8 mouse cellular contexts compared by ENCODE assay signal in the genomic region with DNA sequence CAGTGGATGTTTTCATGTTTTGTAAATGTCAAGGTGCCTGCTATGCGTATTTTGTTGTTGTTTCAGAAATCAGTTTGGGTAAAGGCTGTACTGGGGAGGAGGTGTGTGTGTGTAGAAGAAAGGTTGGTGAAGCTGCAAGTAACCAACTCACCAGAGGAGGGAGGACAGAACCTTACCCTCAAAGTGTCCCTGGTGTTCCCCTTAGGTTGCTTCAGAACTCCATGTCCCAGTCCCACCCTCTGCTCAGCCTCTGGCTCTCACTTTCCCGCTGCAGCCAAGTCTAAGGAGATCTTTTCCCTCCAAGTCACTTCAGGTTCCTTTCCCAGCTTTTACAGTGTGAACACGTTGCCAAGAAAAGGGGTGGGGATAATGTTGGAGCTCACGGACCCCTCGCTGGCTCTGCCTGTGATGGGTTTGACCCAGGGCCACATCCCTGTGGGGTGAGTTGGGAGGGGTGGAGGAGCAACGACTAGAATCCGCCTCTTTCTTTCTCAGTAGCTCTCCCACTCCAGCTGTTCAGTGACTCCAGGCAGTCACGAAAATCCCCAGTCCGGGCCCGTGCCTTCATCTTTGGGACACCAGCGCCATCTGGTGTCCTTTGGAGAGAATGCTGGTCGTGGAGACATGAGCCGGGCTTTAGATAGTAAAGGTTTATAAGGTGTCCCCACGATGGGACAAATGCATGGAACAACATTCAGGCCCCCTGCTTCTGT. TPM values are rescaled to one million over a fixed set of nuclear protein-coding genes. Genes with fewer than 3 reads are reported as not detected.
DNase-seq lines count a peak whose midpoint lies in the region; ATAC-seq and TF ChIP-seq lines count a peak whose summit lies in the region.

No protein-coding gene starts in this region.

- peaks cover 82% of the 10 kb centered on the region for H3K27me3 ChIP-seq in E14TG2a.4 (ENCODE audit: insufficient read depth, low read length)
- peaks cover 2% of the 10 kb centered on the region; the same call in 1 of the 2 replicates for H3K27me3 ChIP-seq in forebrain, embryonic 11.5 days (ENCODE audit: control insufficient read depth, insufficient read depth, low read length)
- H3K27me3 ChIP-seq in heart, embryonic 16.5 days (ENCODE audit: control insufficient read depth, insufficient read depth, low read length): peaks cover 38% of the 10 kb centered on the region
- H3K27me3 ChIP-seq in liver, embryonic 12.5 days (replicated peaks): peaks cover 82% of the 10 kb centered on the region
- no peaks in the 10 kb centered on the region for H3K27me3 ChIP-seq in stomach, postnatal 0 days (ENCODE audit: control insufficient read depth, insufficient read depth, low read length)

- TF ChIP-seq CTCF in E14TG2a.4 (conservative IDR thresholded peaks at IDR 0.05; ENCODE audit: low read length): peak; percentile 64
- TF ChIP-seq CTCF in stomach, postnatal 0 days (IDR thresholded peaks at IDR 0.05; ENCODE audit: low read depth): peak; percentile 96

- WGBS in forebrain, embryonic 11.5 days: 7% methylated on average over 14 of the region's 14 CpGs
- WGBS in heart, embryonic 16.5 days: 7% methylated on average over 14 of the region's 14 CpGs
- 7% methylated on average over 14 of the region's 14 CpGs for WGBS in liver, embryonic 12.5 days (ENCODE audit: insufficient replicate concordance)
- WGBS in stomach, postnatal 0 days: 7% methylated on average over 14 of the region's 14 CpGs

- peak; percentile 70 for DNase-seq in c-Kit-positive CD71-negative TER-119-negative erythroid progenitor cells, embryonic 14.5 days (ENCODE audit: low read depth)
- peak; percentile 88 for DNase-seq in forebrain, embryonic 11.5 days (ENCODE audit: low spot score)
- peak; percentile 89 for DNase-seq in kidney, postnatal 10 days
- DNase-seq in neural tube, embryonic 10.5 days (ENCODE audit: extremely low spot score, low spot score): peak; percentile 90
- peak; percentile 84 for DNase-seq in stomach, postnatal 0 days (ENCODE audit: low spot score)

- H3K4me1 ChIP-seq in E14TG2a.4 (replicated peaks; ENCODE audit: low read depth, low read length): peaks cover 12% of the 10 kb centered on the region
- H3K4me1 ChIP-seq in forebrain, embryonic 11.5 days (replicated peaks; ENCODE audit: control insufficient read depth, insufficient read depth, low read length): peaks cover 3% of the 10 kb centered on the region; the same call in 1 of the 2 replicates
- peaks cover 4% of the 10 kb centered on the region for H3K4me1 ChIP-seq in heart, embryonic 16.5 days (ENCODE audit: control insufficient read depth, insufficient read depth, low read length)
- H3K4me1 ChIP-seq in liver, embryonic 12.5 days: peaks cover 43% of the 10 kb centered on the region
- H3K4me1 ChIP-seq in stomach, postnatal 0 days (replicated peaks; ENCODE audit: control insufficient read depth, insufficient read depth): no peaks in the 10 kb centered on the region

- no peak overlapping the region for H3K4me2 ChIP-seq in forebrain, embryonic 11.5 days (ENCODE audit: low read depth, low read length, severe bottlenecking)
- no peak overlapping the region for H3K4me2 ChIP-seq in heart, embryonic 16.5 days (ENCODE audit: low read depth, low read length)
- 0 out of 2 replicates have a peak overlapping the region, but pooled peaks have one; percentile 7 for H3K4me2 ChIP-seq in liver, embryonic 12.5 days
- 0 out of 2 replicates have a peak overlapping the region, but pooled peaks have one; percentile 17 for H3K4me2 ChIP-seq in stomach, postnatal 0 days (replicated peaks; ENCODE audit: low read depth)

- 0 out of 2 replicates have a peak, but pooled peaks cover 2% of the 10 kb centered on the region for H3K9me3 ChIP-seq in E14TG2a.4 (ENCODE audit: low read length)
- no peaks in the 10 kb centered on the region for H3K9me3 ChIP-seq in forebrain, embryonic 11.5 days (ENCODE audit: control insufficient read depth, low read length)
- H3K9me3 ChIP-seq in heart, embryonic 16.5 days (replicated peaks; ENCODE audit: control insufficient read depth, low read length): no peaks in the 10 kb centered on the region
- H3K9me3 ChIP-seq in liver, embryonic 12.5 days (replicated peaks): no peaks in the 10 kb centered on the region
- no peaks in the 10 kb centered on the region for H3K9me3 ChIP-seq in stomach, postnatal 0 days (ENCODE audit: control insufficient read depth, low read length)

- TF ChIP-seq EP300 in stomach, postnatal 0 days (optimal IDR thresholded peaks at IDR 0.05): no peak

- H3K36me3 ChIP-seq in E14TG2a.4 (ENCODE audit: insufficient read depth, low read length): 0 out of 2 replicates have a peak, but pooled peaks cover under 1% of the 10 kb centered on the region
- H3K36me3 ChIP-seq in forebrain, embryonic 11.5 days (ENCODE audit: control insufficient read depth, insufficient read depth, low read length): no peaks in the 10 kb centered on the region
- H3K36me3 ChIP-seq in heart, embryonic 16.5 days (ENCODE audit: control insufficient read depth, insufficient read depth): no peaks in the 10 kb centered on the region
- no peaks in the 10 kb centered on the region for H3K36me3 ChIP-seq in liver, embryonic 12.5 days
- no peaks in the 10 kb centered on the region for H3K36me3 ChIP-seq in stomach, postnatal 0 days (ENCODE audit: control insufficient read depth, insufficient read depth, low read length)

- no peak overlapping the region for H3K27ac ChIP-seq in forebrain, embryonic 11.5 days (ENCODE audit: low read depth, low read length)
- H3K27ac ChIP-seq in heart, embryonic 16.5 days (ENCODE audit: low read length): no peak overlapping the region
- H3K27ac ChIP-seq in liver, embryonic 12.5 days: no peak overlapping the region
- H3K27ac ChIP-seq in stomach, postnatal 0 days (replicated peaks): no peak overlapping the region

- H3K9ac ChIP-seq in forebrain, embryonic 11.5 days (ENCODE audit: low read length): no peak overlapping the region; the same call in 1 of the 2 replicates
- H3K9ac ChIP-seq in heart, embryonic 16.5 days (ENCODE audit: low read length): peak overlapping the region; percentile 16; the same call in 1 of the 2 replicates
- no peak overlapping the region for H3K9ac ChIP-seq in liver, embryonic 12.5 days
- H3K9ac ChIP-seq in stomach, postnatal 0 days (ENCODE audit: low read length): no peak overlapping the region

- H3K4me3 ChIP-seq in E14TG2a.4 (replicated peaks; ENCODE audit: low read length): no peak overlapping the region
- H3K4me3 ChIP-seq in forebrain, embryonic 11.5 days (ENCODE audit: low read depth, low read length): no peak overlapping the region
- H3K4me3 ChIP-seq in heart, embryonic 16.5 days (ENCODE audit: low read length): no peak overlapping the region
- no peak overlapping the region for H3K4me3 ChIP-seq in liver, embryonic 12.5 days
- H3K4me3 ChIP-seq in stomach, postnatal 0 days (ENCODE audit: low read depth, low read length): no peak overlapping the region

- peak; percentile 80 for ATAC-seq in forebrain, embryonic 11.5 days (replicated peaks; ENCODE audit: low FRiP score)
- peak; percentile 63; the same call in 1 of the 2 replicates for ATAC-seq in heart, embryonic 16.5 days (replicated peaks; ENCODE audit: extremely low read depth, insufficient read depth, low FRiP score)
- ATAC-seq in liver, embryonic 12.5 days: no peak
- peak; percentile 76 for ATAC-seq in stomach, postnatal 0 days (ENCODE audit: low FRiP score, low TSS enrichment)

RNA-seq across cellular contexts. Expression of a gene that starts 11.7 kb away (rescaled TPM):
- polyA plus RNA-seq in forebrain, embryonic 11.5 days (2014; fragmentation: Nextera tagmentation; extraction: Ambion mirVana): 21.3 and 23.3 TPM in 2 replicates
- 23.9 and 27.0 TPM in 2 replicates for polyA plus RNA-seq in heart, embryonic 16.5 days (2015; fragmentation: Nextera tagmentation; extraction: Ambion mirVana)
- polyA plus RNA-seq in liver, embryonic 12.5 days (2016; fragmentation: Nextera tagmentation; extraction: Ambion mirVana): 13.0 and 14.5 TPM in 2 replicates
- polyA plus RNA-seq in stomach, postnatal 0 days (2015; fragmentation: Nextera tagmentation; extraction: Ambion mirVana): 24.6 and 25.2 TPM in 2 replicates

RNA-seq across cellular contexts. Expression of a gene that starts 12.0 kb away (rescaled TPM):
- polyA plus RNA-seq in forebrain, embryonic 11.5 days (2014; fragmentation: Nextera tagmentation; extraction: Ambion mirVana): 8.9 and 9.4 TPM in 2 replicates
- polyA plus RNA-seq in heart, embryonic 16.5 days (2015; fragmentation: Nextera tagmentation; extraction: Ambion mirVana): 0.60 and 0.69 TPM in 2 replicates
- polyA plus RNA-seq in liver, embryonic 12.5 days (2016; fragmentation: Nextera tagmentation; extraction: Ambion mirVana): 0.18 and 0.20 TPM in 2 replicates
- 1.4 and 1.7 TPM in 2 replicates for polyA plus RNA-seq in stomach, postnatal 0 days (2015; fragmentation: Nextera tagmentation; extraction: Ambion mirVana)

RNA-seq across cellular contexts. Expression of a gene that starts 17.1 kb away (rescaled TPM):
- 0.61 TPM in 2 replicates for polyA plus RNA-seq in forebrain, embryonic 11.5 days (2014; fragmentation: Nextera tagmentation; extraction: Ambion mirVana)
- polyA plus RNA-seq in heart, embryonic 16.5 days (2015; fragmentation: Nextera tagmentation; extraction: Ambion mirVana): 0.08 and 0.27 TPM in 2 replicates
- polyA plus RNA-seq in liver, embryonic 12.5 days (2016; fragmentation: Nextera tagmentation; extraction: Ambion mirVana): 0.83 and 1.3 TPM in 2 replicates
- 0.55 and 0.63 TPM in 2 replicates for polyA plus RNA-seq in stomach, postnatal 0 days (2015; fragmentation: Nextera tagmentation; extraction: Ambion mirVana)

RNA-seq across cellular contexts. Expression of a gene that starts 31.6 kb away (rescaled TPM):
- polyA plus RNA-seq in forebrain, embryonic 11.5 days (2014; fragmentation: Nextera tagmentation; extraction: Ambion mirVana): 46.3 and 47.2 TPM in 2 replicates
- 72.6 and 85.3 TPM in 2 replicates for polyA plus RNA-seq in heart, embryonic 16.5 days (2015; fragmentation: Nextera tagmentation; extraction: Ambion mirVana)
- polyA plus RNA-seq in liver, embryonic 12.5 days (2016; fragmentation: Nextera tagmentation; extraction: Ambion mirVana): 44.0 and 47.9 TPM in 2 replicates
- 85.2 and 98.6 TPM in 2 replicates for polyA plus RNA-seq in stomach, postnatal 0 days (2015; fragmentation: Nextera tagmentation; extraction: Ambion mirVana)

RNA-seq across cellular contexts. Expression of a gene that starts 38.9 kb away (rescaled TPM):
- polyA plus RNA-seq in forebrain, embryonic 11.5 days (2014; fragmentation: Nextera tagmentation; extraction: Ambion mirVana): 42.6 and 44.7 TPM in 2 replicates
- polyA plus RNA-seq in heart, embryonic 16.5 days (2015; fragmentation: Nextera tagmentation; extraction: Ambion mirVana): 83.9 and 94.2 TPM in 2 replicates
- polyA plus RNA-seq in liver, embryonic 12.5 days (2016; fragmentation: Nextera tagmentation; extraction: Ambion mirVana): 25.2 and 27.9 TPM in 2 replicates
- polyA plus RNA-seq in stomach, postnatal 0 days (2015; fragmentation: Nextera tagmentation; extraction: Ambion mirVana): 17.9 and 21.2 TPM in 2 replicates

Comparison
In these comparisons a context has a peak if more than half of its experiments do, and no peak if none do; other contexts are left out.
1. H3K4me2 ChIP-seq: peak in liver, embryonic 12.5 days (single experiment) and stomach, postnatal 0 days (single experiment); none in forebrain, embryonic 11.5 days (single experiment) and heart, embryonic 16.5 days (single experiment).
2. Peak in every context shown above with its lines, with median percentiles within 50 percentile points of each other: DNase-seq.